Mouse (Mus musculus): Measurements from ENCODE around the gene Bmpr1b. TPM values are rescaled to one million over a fixed set of nuclear protein-coding genes. Genes with fewer than 3 reads are reported as not detected.
"Not testable (repeated sequence)": the region's sequence is repeated elsewhere in the genome, so short reads cannot be mapped to it uniquely, and the experiment has no call there.

Bmpr1b gene
- total RNA-seq (2022), result under 1 TPM; 0.22 to 0.35 (median 0.24) TPM

DNA sequence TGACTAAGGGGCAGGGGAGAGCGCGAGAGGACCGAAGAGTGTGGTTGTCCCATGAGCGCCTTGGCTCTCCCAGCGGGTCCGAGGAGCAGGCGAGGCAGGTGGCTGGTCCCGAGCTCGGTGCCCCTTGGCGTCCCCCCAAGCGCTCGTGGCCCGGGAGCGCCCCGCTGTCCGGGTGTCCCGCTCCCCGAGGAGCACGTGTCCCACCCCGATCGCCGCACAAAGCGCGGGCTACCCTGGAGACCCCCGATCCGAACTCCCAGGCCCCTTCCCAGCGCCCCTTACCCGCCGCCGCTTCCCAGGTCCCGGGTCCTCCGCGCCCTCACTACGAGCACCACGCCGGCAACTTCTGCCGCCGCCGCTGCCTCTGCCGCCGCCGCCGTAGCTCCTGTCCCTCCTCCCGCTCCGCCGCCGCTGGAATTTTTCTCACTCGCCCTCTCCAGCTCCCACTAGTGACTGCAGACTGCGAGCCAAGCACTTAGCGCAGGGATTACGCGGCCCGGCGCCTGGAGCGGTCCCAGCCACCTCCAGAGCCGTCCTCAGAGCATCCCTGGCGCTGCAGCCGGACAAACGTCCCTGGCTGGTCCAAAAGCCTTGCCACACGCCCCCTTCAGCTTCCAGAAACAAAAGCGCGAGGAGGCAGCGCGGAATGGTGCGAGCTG is at the start of gene Bmpr1b:
TSS of gene Bmpr1b (minus strand) at position 563 of the 659 bp plus-strand sequence.
- DNase-seq (ENCODE audit: low spot score), result peak; percentile 18

DNA sequence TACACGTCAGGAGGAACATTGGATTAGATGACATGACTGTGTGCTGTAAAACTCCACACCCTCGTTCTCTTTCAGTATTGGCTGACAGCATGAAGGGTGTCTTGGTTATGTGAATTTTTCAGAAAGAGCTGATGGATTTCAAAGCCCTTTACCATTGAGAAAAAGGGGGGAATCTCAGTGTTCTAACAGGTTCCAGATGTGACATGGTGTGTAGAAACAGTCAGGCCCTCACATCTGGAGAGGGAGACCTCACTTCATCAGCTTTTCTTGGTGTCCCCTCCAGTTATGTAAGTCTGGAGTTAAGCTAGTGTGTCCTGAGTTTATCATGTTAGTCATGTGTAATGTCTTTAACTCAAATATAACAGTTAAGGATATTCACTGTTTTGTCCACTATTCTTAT is 43.6 kb upstream of the Bmpr1b start:
- DNase-seq (ENCODE audit: low spot score), result no peak

DNA sequence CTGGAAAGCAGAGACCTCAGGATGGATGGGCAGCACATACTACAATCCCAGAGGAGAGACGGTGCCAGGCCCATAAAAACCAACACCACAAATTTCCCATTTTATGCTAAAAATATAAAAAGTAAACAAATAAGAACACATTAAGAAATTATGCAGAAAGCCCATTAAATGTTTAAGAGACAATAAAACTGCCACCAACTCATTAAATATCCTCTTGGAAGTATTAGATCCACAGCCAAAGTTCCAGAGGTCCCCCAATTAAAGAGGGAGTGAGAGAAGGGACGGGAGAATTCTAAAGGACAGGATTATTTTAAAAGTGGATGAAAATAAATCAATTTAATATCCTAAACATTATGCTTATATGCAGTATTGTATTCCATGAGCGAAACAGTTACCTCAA is 43.0 kb upstream of the Bmpr1b start:
- no peak for DNase-seq (ENCODE audit: low spot score)

GRCm38 (mm10) chr3:142209981-142210380 is 40.8 kb upstream of the Bmpr1b start:
- DNase-seq (ENCODE audit: low spot score), result no peak

DNA sequence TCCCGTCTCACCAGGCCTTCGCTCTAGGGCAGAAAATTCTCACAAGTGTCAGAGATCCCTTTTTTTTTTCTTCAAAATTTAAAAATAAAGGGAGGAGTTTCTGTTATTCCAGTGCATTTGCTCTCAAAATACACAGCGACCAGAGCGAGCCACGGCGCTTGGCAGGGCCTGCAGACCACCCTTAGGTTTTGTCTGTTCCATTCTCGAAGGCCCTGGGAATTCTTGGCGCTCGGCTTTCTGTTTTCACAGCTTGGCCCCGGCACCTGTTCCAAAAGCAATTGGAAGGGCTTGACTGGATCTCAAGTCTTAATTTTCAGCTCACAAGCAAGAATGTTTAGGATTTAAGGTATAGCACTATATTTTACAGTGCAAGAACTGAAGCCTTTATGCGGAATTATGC is 39.8 kb upstream of the Bmpr1b start:
- no peak for DNase-seq (ENCODE audit: low spot score)

- no peak for DNase-seq (ENCODE audit: low spot score)
Measured at GRCm38 (mm10) chr3:142207488-142207887, 38.3 kb upstream of the Bmpr1b start.

DNA sequence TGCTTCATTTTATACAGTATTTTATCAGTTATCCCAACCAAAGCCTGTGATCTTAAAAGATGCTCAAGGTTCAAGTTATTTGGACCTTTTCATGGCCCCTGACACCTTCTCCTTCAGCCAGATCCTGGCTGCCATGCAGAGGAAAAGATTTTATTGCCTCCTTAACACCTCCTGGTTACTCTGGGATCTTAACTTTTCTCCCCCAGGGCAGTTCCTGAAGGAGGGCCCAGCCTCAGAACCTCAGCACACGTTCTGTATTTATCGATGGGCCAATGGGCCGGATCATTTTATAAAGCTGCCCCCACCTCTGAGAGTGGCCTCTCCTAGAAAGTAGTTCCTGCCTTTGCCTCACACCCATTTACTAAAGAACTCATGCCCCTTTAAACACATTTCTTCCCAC is 37.1 kb upstream of the Bmpr1b start:
- DNase-seq (ENCODE audit: low spot score), result no peak

DNA sequence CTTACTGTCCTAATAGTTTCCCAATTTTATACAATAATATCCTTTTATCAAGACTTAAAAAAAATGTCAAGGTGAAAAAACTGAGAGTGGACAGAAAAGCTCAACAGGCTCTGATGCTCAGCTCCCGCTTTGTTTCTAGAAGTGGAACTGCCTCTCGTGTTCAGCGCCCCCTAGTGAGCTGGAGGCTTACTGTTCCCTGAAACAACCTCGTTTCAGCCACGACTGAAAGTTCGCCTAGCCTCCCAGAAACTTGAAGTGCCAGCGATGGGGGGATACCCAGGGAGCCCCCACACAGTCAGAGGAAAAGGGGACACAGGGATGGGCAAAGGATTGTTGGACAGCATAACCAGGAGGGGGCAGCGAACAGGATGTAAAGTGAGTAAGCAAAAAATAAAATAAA is 26.9 kb upstream of the Bmpr1b start:
- no peak for DNase-seq (ENCODE audit: low spot score)

- not testable (repeated sequence) for DNase-seq (ENCODE audit: low spot score)
Measured at GRCm38 (mm10) chr3:142191627-142192026, 22.4 kb upstream of the Bmpr1b start.

- DNase-seq (ENCODE audit: low spot score), result no peak
Measured at GRCm38 (mm10) chr3:142186551-142186950, 17.3 kb upstream of the Bmpr1b start.

- DNase-seq (ENCODE audit: low spot score), result no peak
Measured at GRCm38 (mm10) chr3:142173996-142174395, 4.8 kb upstream of the Bmpr1b start.

- DNase-seq (ENCODE audit: low spot score), result no peak
Measured at GRCm38 (mm10) chr3:142168251-142168862, 868 bp downstream of the Bmpr1b start.

GRCm38 (mm10) chr3:142164981-142165380 is 4.2 kb downstream of the Bmpr1b start:
- DNase-seq (ENCODE audit: low spot score), result no peak

DNA sequence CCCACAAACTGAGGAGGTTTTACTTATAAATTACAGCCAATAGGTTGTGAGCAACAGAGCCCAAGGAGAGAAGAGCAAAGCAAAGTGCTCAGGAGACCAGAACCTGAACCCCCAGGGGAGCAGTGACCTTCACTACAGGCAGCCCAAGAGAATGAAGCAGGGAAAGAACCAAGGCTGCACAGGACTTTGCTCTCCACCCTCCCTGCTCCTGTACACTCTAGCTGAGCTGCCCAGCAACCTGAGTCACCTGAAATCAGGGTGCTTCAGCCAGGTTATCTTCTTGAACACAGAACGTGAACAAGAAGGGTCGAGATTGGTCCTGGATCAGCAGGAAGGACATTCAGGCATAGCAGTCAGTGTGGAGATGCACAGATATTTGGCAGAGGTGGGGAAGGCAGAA is 5.3 kb downstream of the Bmpr1b start:
- DNase-seq (ENCODE audit: low spot score), result no peak

DNA sequence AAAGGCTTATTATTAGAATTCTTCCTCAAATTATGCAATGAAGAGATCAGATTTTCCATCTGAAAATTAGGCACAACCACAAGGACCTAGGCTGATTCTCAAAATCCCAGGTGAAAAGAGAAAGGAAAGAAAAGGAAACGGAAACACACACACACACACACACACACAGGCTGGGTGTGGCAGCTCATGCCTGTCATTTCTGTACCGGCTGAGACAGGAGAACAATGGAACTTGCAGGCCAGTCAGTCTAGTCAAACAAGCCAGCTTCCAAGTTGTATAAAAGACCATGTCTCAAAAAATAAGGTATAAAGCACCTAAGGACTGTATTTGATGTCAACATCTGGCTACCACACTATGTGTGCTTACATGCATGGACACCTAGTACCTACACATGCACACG is 7.8 kb downstream of the Bmpr1b start:
- DNase-seq (ENCODE audit: low spot score), result no peak

GRCm38 (mm10) chr3:142151980-142152379 is 17.2 kb downstream of the Bmpr1b start:
- DNase-seq (ENCODE audit: low spot score), result no peak

- DNase-seq (ENCODE audit: low spot score), result no peak
Measured at GRCm38 (mm10) chr3:142138796-142139195, 30.4 kb downstream of the Bmpr1b start.

- no peak for DNase-seq (ENCODE audit: low spot score)
Measured at GRCm38 (mm10) chr3:142126379-142126778, 42.8 kb downstream of the Bmpr1b start.

- DNase-seq (ENCODE audit: low spot score), result peak; percentile 32
Measured at GRCm38 (mm10) chr3:142125556-142125955, 43.7 kb downstream of the Bmpr1b start.

DNA sequence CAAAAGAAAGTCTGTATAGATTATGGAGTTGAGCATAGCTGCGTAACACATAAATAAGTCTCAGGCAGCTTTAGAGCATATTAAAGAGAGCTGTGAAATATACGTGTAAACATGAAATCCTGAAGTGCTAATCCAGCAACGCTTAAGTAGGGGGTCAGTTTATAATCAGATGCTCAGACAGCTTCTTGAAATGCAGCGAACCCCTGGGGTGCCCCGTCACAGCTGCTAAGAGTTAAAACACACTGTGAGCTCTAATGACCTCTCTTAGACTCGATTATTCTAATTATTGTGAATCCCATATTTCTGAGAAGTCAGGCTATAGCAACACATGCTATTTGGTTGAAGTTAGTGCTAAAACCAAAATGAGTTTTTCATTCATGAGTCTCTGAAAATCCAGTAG is 45.0 kb downstream of the Bmpr1b start:
- DNase-seq (ENCODE audit: low spot score), result no peak

- no peak for DNase-seq (ENCODE audit: low spot score)
Measured at GRCm38 (mm10) chr3:142122376-142122775, 46.8 kb downstream of the Bmpr1b start.

GRCm38 (mm10) chr3:142120795-142121194 is 48.4 kb downstream of the Bmpr1b start:
- no peak for DNase-seq (ENCODE audit: low spot score)

DNA sequence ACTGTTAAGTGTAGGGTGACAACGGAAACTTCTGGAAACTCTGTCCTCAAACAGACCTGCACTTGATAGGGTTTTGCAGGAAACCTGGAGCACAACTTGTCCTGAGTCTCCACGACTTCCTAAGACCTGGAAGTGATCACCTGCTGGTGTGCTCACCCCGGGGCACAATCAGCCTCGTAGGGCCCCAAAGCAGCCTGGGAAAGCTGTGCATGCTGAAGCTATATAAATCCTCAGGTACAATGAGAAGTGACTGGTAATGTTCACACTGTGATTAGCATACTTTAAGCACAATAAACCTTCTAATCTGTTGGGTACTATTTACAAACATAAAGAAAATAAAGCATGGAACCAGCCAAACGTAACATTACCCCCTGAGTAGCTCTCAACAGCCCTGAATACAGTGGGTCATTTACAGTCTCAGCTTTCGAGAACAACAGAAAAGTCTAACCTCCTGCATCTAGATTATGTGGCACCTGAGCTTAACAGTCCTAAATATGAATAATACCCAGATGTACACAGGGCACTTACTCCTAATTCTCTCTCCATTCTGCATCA is 54.4 kb downstream of the Bmpr1b start:
- no peak for DNase-seq (ENCODE audit: low spot score)

Data from heart, adult 8-10 months (tissue).